Mouse (Mus musculus): ENCODE data around the gene Cd44.

DNA sequence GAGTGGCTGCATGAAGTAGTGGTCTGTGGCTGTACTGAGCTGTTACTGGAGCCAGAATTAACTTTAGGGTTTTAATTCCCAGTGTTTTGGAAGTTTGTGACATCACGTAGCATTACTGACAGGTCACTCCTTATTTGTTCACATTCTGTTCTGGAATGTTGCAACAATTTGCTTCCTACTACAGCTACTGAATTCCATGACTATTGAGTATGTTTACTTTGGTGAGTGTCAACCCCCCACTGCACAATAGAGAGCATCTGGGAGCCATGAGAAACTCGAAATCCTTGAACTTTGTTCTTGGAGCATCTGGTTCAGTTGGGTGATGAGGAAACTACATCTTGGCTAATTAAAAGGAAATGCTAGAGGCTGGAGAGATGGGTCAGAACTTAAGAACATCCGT lies 22.2 kb upstream of the Cd44 start:
- TF ChIP-seq CTCF (IDR thresholded peaks at IDR 0.05; ENCODE audit: borderline replicate concordance, control insufficient read depth, extremely low read depth, insufficient read depth, low read length, poor library complexity), result no peak
- no peak for TF ChIP-seq POLR2A (IDR thresholded peaks at IDR 0.05; ENCODE audit: control insufficient read depth, extremely low read depth, insufficient read depth, low read length, poor library complexity)

All from thymus, adult 2 months (tissue).